Mouse (Mus musculus) lung, adult 18-20 months (tissue): ENCODE measurements at regions not wholly inside any gene's neighbourhood (a gene's known extent, or its start where the extent isn't known, plus 50 kb on each side); places are given as distances from the start of the nearest gene placed in this dataset.

ENCODE experiments used
- DNase-seq, 2 experiments: peaks; one replicate each; pipeline ENCODE4 v3.0.0; 2022; ENCODE audit warnings: mixed read lengths in 2 of 2

DNA sequence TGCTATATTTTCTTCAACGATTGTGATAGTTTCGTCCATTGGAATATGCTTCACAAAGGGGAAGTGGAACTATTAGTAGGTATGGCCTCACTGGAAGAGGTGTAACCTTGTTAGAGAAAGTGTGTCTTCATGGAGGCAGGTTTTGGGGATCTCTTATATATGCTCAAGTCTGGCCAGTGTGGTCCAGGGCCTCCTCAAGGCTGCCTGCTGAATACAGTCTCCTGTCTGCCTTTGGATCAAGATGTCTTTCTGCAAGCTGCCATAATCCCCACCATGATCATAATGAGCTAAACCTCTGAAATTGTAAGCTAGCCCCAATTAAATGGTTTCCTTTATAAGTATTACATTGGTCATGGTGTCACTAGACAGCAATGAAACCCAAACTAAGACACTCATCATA is 384.3 kb downstream of the Btbd3 start:
- no peak for DNase-seq

DNA sequence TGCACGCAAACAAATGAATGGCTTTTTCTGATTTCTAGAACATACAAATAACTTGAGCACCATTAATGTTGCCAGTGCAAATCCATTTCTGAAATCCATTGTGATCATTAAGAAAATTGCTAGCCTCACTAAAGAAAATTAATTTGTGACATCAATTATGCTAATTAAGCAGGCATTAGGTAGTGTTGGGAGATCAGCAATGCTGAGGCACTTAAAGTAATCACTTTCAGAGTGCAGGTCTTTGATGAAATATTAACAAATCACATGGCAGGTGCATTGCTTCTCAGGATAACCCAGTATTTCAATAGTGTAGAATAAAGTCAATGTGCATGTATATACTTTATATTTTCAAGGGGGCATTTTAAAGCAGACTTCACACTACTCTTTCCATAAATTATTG is 385.0 kb downstream of the Btbd3 start:
- no peak for DNase-seq

- no peak for DNase-seq
These were observed 392.3 kb downstream of the Btbd3 start for GRCm38 (mm10) chr2:138648616-138649015.

DNA sequence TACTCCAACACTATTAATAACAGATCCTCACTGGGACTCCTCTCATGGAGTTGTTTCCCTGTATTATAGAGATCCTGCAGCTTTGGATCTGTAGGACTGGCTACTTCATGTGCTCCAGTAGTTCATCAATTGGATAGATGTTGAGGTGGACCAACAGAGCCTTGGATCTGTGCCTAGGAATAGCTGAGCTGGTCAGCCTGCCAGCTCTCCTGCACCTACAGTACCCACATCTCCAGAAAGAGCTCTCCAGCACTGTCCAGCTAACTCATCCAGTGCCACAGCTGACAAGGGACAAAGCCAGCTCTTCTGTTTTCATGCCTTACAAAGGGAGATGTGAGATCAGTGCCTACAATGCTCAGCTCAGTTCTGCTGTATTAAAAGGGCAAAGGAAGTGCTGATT is 403.0 kb downstream of the Btbd3 start:
- no peak for DNase-seq

DNA sequence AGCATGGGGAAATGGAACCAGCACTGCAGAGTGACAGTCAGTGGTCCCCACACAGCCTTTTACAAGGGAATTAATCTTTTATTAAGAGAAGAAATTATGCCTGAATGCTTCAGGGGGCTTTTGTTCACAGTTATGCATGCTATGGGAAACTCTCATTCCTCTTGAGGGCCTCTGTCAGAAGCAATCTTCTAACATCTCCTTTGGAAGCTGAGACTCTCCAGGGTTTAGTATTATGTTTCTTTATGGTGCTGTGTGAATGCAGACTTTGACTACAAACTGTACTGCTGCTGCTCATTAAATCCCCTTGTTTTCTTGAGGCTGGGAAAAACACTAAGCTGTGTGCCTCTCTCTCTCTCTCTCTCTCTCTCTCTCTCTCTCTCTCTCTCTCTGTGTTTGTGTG is 413.9 kb downstream of the Btbd3 start:
- DNase-seq = no peak

GRCm38 (mm10) chr2:138674801-138675200 is 418.4 kb downstream of the Btbd3 start:
- DNase-seq = no peak

GRCm38 (mm10) chr2:138675229-138676065 is 419.1 kb downstream of the Btbd3 start:
- DNase-seq = peak; percentile 5 to 10

GRCm38 (mm10) chr2:138688140-138688871 is 431.9 kb downstream of the Btbd3 start:
- no peak for DNase-seq

DNA sequence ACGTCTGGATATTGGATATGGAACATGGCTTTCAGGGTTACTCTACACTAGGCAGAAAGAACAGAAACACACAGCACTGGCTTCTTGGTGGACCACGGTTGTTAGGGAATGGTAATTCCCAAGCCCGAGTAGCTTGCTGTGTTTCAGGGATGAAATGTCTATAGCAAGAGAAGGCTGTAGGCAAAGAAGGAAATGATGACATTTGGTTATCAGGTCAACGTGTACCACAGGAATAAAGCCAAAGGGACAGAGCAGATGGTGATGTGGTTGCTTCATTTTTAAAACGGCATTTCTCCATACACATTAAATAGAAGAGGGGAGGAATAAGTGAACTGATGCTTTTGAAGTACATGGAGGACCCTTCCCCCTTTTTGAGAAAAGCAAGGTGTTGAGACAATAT is 433.1 kb downstream of the Btbd3 start:
- no peak for DNase-seq

- DNase-seq = no peak
These were observed 446.4 kb downstream of the Btbd3 start for GRCm38 (mm10) chr2:138702783-138703182.

DNA sequence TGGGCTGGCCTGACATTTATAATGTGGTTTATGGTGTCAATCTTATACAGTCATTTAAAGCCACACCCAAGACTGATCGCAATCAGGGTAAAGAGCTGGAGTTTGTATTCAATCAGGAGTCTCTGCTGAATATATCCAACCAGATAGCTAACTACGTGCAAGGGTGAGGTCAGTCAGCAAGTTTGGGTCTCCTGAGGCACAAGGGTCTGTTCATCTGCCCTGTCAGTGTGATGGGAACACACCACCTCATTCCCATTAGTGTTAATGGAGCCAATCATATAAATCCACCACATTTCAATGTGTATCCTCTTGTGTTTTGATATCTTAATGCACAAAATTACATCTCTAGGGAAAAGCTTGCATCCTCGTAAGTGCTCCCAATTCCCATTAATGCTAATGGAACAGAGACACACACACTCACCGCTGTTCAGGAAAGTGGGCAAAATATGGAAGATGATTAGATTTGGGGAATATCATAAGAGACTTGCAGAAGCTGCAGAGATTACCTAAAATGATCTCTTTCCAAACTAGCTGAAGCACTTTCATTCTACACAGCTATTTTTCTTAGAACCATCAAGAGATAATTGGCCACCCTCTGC is 447.7 kb downstream of the Btbd3 start:
- DNase-seq = no peak

GRCm38 (mm10) chr2:138708763-138709162 is 452.4 kb downstream of the Btbd3 start:
- no peak for DNase-seq

DNA sequence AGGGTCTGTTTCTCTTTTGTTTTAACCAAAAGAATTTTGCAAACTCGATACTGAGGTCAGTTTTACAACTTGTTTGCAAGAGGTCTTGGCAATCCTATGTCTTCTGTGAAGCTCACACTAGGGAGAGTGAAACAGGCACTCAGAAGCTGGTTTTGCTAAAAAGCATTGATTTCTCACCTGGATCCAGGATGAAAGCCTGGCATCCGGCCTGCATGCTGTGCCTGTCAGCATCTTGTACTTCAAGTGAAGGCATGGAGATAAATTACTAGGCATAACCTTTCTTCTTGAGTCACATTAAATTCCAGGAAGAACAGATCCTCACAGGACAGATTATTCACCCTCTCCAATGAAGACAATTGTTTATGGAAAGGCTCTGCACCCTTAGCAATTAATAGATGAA is 477.5 kb downstream of the Btbd3 start:
- no peak for DNase-seq

DNA sequence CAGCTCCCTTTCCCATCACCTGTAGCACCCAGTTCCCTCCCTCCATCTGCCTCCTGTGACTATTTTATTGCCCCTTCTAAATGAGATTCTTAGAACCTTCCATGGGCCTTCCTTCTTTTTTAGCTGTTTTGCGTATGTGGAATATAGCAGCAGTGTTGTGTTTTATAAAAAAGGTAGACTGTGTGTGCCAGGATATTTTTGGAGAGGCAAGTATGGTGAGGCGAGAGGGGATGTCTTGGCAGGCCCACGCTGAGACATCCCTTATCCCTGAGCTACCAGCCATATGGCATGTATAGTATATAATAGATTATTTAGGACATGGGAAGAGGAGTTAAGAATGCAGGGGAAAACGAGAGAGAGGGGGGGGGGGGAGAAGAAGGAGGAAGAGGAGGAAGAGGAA is 488.4 kb downstream of the Btbd3 start:
- DNase-seq = no peak

DNA sequence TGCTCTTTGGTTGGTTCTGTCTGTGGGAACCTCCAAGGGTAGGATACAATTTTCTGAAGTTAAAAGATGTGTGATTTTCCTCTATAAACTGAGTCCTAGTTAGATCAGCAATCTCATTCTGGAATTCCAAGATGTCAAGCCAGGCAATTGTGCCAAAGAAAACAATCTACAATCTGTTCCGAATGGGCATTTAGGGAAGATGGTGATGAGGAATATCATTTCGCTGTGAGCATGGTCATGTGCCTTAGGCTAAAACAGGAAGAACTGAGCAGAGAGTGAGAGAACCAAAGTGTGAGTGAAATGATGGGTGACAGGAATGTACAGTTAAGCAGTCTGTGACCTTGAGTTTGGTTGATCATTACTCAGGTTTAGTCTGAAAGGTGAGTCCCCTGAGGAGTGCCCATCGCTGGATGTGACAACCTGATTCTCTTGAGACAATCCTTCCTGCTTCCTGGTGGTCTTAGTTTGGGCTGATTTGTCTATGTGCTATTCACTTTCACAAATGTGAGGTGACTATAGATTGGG is 504.1 kb downstream of the Btbd3 start:
- DNase-seq = no peak

DNA sequence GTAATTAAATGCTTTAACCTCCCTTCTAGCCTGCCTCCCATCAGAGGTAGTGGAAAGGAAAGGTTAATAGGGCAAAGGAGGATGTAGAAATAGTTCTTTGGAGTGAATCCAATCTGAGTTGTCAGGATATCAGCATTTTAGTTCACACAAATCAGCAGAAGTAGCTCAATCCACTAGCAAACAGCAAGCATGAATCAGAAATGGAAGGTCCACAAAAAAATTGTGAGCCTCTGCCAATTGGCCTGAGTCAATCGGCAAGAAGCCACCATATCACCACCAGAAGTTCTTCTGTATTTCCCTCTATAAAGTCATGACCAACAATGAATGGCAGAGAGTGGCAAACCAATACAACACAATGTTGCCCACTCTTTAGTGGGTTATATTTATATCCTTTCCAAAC is 505.0 kb downstream of the Btbd3 start:
- DNase-seq = no peak

DNA sequence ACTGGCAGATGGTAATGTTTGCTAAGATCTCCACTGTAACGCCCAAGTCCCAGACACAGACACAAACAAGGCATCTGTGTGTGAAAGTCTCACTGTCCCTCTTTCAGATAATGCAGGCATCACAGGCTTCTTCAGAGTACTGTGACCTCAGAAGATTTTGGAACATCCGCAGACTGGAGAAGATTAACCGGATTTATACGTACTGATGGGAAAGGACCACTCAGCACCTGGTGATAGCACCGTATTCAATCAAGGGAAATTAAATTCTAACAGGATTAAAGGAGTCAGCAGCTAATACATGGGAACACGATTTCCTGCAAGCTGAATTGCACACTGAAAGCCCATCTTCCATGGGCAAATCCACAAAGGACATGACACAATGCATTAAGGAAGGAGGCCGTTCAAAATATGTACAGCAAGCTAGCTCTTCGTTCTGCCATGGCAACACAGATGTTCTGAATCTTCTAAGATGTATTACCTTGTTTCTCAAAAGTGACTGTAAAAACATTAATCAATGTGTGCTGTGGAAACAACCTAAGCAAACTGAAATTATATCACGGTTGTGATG is 510.0 kb downstream of the Btbd3 start:
- DNase-seq = no peak

DNA sequence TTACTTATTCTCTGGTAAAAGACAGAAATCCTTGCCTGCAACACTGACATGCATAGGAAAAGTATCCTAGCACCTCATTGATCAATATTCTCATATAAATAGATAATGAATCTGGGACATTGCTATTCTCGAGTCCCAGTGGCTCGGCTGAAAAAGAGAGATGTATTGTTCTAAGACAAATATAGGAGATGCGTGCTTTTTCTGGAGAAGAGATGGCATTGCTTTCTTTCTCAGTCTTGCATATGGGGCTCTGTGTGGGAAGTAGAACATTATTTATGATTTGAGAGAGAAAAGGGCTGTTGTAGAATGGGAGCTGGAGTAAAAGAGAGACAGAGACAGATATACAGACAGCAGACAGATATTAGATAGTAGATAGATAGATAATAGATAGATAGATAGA is 527.4 kb downstream of the Btbd3 start:
- no peak for DNase-seq

DNA sequence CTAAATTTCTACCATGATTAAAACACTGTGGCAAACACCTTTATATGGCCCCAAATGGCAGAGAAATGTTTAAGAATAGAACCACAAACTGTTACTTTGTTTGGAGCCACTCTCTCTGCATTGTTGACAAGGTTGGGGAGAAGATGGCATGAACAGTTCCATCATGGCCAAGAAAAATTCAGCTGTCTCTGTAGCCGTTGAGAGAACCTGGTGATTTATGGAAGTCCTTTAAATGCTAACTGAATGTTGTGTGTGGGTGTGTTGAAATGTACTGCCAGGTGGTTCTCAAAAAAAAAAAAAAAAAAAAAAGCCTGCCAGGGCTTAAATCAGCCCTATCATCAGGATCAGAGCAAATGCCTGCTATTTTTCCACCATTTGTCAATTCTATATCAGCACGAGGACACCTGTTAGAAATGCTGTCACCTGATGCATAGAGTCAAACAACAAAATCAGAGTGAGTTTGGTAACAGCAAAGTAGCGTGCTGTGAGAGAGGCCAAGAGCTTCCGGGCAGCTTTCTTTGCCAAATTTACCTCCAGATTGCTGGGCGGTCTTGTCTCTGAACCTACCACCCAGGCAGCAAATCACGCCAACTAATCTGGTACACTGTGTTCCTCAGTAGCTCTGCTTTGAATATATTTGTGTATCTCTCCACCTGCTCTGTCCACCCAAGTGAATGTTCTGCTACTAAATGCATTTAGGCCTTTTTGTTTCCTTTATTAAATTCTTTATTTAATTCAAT is 536.5 kb downstream of the Btbd3 start:
- no peak for DNase-seq

DNA sequence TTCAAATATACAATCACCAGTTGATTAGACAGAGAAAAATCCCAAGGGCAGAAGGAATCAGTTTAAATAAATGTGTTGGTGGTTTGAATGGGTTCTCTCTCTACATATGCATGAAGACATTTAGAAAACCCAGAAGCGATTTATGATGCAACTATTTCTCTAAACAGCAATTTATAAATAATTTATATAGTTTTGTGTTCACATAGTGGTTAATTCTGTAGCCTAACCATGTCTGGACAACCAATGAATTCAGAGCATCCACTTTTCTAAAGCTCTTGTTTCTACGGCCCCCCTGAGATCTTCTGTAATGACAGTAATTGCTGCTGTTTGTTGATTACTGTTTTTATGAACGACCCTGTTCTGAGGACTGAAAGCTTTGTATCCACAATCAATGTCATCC is 549.8 kb downstream of the Btbd3 start:
- no peak for DNase-seq

DNA sequence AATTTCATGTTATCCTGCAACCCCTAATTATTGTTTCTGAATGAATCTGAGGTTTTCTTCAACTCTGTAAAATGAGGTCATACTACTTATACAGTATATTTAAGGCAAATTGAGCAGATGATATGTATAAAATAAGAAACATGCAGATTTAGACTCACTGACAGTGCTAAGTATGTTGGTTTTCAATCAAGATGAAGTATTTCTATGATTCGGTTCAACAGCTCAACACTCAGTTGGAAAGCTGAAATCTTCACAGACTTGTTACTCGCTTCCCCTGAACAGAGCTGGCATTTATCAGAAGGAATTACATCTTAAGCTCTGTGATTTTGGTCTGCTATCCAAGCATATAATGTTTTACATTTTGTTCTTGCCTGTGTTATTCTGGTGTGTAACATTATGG is 553.4 kb downstream of the Btbd3 start:
- no peak for DNase-seq

- no peak for DNase-seq
These were observed 564.1 kb downstream of the Btbd3 start for GRCm38 (mm10) chr2:138820489-138820888.

DNA sequence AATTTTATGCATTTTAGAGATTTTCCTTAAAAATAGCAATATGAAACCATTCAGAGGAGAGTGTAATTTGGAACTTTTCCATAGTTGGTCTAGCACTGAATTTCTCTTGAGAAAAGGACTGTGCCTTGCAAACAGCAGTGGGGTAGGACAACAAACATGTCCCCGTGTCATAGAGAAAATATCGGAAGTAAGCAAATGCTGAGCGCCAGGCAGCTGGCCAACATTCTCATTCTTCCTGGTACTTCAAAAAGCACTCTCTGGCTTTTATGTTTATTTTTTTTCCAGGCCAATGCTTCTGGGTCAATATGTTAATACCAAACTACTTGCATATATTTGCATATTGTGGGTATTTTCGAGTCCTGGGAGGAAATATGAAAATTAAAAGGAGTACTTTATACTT is 568.5 kb downstream of the Btbd3 start:
- peak; percentile 18 to 36 for DNase-seq
